Mouse (Mus musculus): ENCODE data around the gene Chmp6. TPM values are rescaled to one million over a fixed set of nuclear protein-coding genes. Genes with fewer than 3 reads are reported as not detected.

The Chmp6 gene
- total and polyA plus RNA-seq, 2 experiments from 2014 or later: 91.1 to 105 TPM

DNA sequence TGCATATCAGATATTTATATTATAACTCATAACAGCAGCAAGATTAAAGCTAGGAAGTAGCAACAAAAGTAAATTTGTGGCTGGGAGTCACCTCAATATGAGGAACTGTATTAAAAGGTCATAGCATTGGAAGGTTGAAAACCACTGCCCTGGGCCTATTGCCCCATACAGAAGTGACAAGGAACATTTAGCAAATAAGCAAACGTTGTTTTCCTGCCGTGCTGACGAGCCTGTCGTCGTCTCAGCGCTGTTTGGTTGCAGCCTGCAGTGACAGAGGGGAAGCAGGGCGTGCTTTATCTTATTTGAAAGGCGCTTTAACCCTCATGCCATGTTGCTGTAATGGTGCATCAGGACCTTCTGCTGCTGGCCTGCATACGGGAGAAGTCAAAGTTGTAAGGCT is 37.6 kb upstream of the Chmp6 start:
- Histone ChIP-seq H3K27ac (ENCODE audit: low read depth, low read length) (no peak overlapping the region), H3K4me2 (ENCODE audit: low read depth) (no peak overlapping the region), H3K9me3 (ENCODE audit: low read length) (no peaks in the 10 kb centered on the region), H3K4me3 (ENCODE audit: low read depth, low read length) (no peak overlapping the region), H3K36me3 (ENCODE audit: insufficient read depth) (peaks cover 65% of the 10 kb centered on the region), H3K9ac (no peak overlapping the region), H3K27me3 (ENCODE audit: insufficient read depth, low read length) (no peaks in the 10 kb centered on the region), H3K4me1 (ENCODE audit: insufficient read depth) (no peaks in the 10 kb centered on the region)
- no peak for TF ChIP-seq CTCF (IDR thresholded peaks at IDR 0.05; ENCODE audit: low read depth)
- ATAC-seq (no peak), DNase-seq (no peak)
- 86% methylated on average over 9 of the region's 9 CpGs for WGBS

DNA sequence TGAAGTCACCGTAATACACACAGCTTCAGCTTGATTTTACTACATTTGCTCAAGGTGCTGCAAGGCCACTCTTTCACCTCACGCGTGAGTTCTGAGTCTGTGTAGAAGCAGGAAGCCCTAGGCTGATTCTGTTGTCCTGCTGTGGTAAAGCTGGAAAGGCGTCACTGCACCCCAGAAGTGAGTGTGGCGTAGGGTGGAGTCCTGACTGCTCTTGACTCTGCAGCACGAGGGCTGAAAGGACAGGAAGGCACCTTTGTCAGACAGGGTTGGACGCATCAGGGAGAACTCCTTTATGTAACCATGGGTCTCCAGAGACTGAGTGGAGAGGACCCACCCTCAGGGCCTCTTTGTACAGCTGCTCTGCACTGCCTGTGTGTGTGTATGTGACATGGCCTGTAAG is 36.1 kb upstream of the Chmp6 start:
- H3K36me3 ChIP-seq (ENCODE audit: insufficient read depth): peaks cover 63% of the 10 kb centered on the region
- no peak overlapping the region for H3K4me3 ChIP-seq (ENCODE audit: low read depth, low read length)
- H3K27ac ChIP-seq (ENCODE audit: low read depth, low read length): no peak overlapping the region
- H3K4me1 ChIP-seq (ENCODE audit: insufficient read depth): no peaks in the 10 kb centered on the region
- H3K4me2 ChIP-seq (ENCODE audit: low read depth): no peak overlapping the region
- ATAC-seq (no peak), DNase-seq (no peak)
- H3K9ac ChIP-seq: no peak overlapping the region
- 95% methylated on average over 7 of the region's 7 CpGs for WGBS
- TF ChIP-seq CTCF (IDR thresholded peaks at IDR 0.05; ENCODE audit: low read depth): no peak
- H3K27me3 ChIP-seq (ENCODE audit: insufficient read depth, low read length): no peaks in the 10 kb centered on the region
- no peaks in the 10 kb centered on the region for H3K9me3 ChIP-seq (ENCODE audit: low read length)

DNA sequence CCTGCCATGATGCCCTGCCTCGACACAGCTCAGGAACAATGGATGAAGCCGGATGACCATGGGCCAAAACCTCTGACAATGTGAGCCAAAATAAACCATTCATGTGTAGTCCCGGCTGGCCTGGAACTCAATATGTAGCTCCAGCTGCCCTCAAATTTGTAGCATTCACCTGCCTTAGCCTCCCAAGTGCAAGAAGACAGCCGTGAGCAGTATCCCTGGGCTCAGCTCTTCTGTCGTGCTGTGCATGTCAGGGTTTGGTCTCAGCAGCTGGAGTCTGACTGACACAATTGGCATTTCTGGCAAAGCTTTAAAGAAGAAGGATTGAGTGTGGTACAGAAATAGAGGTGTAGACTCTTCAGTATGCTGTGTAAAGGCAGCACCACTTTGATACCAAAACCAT is 33.7 kb upstream of the Chmp6 start:
- Histone ChIP-seq H3K4me3 (ENCODE audit: low read depth, low read length) (no peak overlapping the region), H3K27ac (ENCODE audit: low read depth, low read length) (no peak overlapping the region), H3K36me3 (ENCODE audit: insufficient read depth) (peaks cover 48% of the 10 kb centered on the region), H3K27me3 (ENCODE audit: insufficient read depth, low read length) (no peaks in the 10 kb centered on the region), H3K4me1 (ENCODE audit: insufficient read depth) (no peaks in the 10 kb centered on the region), H3K9me3 (ENCODE audit: low read length) (no peaks in the 10 kb centered on the region), H3K9ac (no peak overlapping the region), H3K4me2 (ENCODE audit: low read depth) (no peak overlapping the region)
- DNase-seq (no peak), ATAC-seq (no peak)
- 91% methylated on average over 5 of the region's 5 CpGs for WGBS
- TF ChIP-seq CTCF (IDR thresholded peaks at IDR 0.05; ENCODE audit: low read depth): no peak

DNA sequence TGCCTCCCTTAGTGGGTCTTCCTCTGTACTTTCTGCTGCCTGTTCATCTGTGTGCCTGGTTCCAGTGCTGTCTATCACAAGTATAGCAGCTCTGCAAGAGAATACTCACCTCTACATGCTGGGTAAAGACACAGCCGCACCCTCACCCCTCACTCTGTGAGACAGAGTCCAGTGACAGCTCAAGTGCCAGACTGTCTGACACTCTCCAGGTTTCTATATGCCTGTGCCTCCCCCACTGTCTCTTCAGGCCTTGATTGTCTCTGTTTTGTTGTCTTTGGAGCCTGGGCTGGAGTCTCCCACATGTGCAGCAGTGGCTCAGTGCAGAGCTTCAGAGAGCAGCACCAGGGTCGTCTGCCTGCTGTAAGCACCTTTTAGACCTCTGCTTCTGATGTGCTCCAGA is 29.6 kb upstream of the Chmp6 start:
- no peak for TF ChIP-seq CTCF (IDR thresholded peaks at IDR 0.05; ENCODE audit: low read depth)
- Histone ChIP-seq H3K27ac (ENCODE audit: low read depth, low read length) (no peak overlapping the region), H3K27me3 (ENCODE audit: insufficient read depth, low read length) (no peaks in the 10 kb centered on the region), H3K36me3 (ENCODE audit: insufficient read depth) (peaks cover 57% of the 10 kb centered on the region), H3K4me1 (ENCODE audit: insufficient read depth) (no peaks in the 10 kb centered on the region), H3K4me2 (ENCODE audit: low read depth) (no peak overlapping the region), H3K4me3 (ENCODE audit: low read depth, low read length) (no peak overlapping the region), H3K9ac (no peak overlapping the region), H3K9me3 (ENCODE audit: low read length) (no peaks in the 10 kb centered on the region)
- 78% methylated on average over 2 of the region's 2 CpGs for WGBS
- ATAC-seq (no peak), DNase-seq (no peak)

DNA sequence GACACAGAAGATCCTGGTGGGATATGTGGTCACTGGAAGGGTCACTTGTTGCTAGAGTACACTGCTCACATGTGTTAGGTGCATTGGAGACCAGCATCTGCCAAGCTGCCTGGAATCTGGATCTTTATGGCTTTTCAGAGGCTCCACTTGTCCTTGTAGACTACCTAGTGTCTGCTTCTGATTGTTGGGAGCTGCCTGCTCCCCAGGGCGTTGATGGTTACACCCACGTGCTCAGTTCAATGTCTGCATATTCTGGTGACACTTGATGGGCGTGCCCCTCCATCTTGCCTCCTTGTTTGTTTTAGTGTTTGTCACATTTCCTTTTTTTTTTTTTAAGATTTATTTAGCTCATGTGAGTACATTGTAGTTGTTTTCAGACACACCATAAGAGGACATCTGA is 23.3 kb upstream of the Chmp6 start:
- no peak for TF ChIP-seq CTCF (IDR thresholded peaks at IDR 0.05; ENCODE audit: low read depth)
- 94% methylated on average over 3 of the region's 3 CpGs for WGBS

DNA sequence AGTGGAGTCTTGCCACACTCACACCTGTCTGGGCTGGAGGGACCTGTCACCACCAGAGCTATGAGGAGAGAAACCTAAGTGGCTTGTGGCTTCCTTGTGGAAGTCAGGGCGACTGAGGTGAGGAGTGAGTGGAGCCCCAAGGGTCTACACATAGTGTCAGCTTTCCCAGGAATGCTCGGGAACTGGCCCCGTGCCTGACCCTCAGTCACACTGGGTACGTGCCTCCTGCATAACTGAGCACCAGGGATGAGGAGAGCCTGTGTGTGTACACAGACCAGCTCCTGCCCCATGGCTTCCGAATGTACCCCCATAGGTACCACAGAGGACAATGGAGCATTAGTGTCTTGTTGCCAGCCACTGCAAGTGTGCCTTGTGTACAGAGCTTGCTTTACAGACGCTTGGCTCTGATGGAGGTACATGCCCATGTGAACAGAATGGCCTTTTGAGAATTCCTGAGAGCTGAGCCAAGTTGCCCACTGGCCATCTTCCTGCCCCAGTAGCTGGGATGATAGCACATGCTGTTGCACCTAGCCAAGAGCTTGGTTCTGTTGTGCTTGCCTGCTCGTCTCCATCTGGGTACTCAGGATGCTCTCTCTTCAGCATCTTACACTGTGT is 21.5 kb upstream of the Chmp6 start:
- no peak for ATAC-seq
- no peak for DNase-seq
- TF ChIP-seq CTCF (IDR thresholded peaks at IDR 0.05; ENCODE audit: low read depth): no peak
- Histone ChIP-seq H3K4me3 (ENCODE audit: low read depth, low read length) (no peak overlapping the region), H3K27ac (ENCODE audit: low read depth, low read length) (no peak overlapping the region), H3K9me3 (ENCODE audit: low read length) (no peaks in the 10 kb centered on the region), H3K27me3 (ENCODE audit: insufficient read depth, low read length) (no peaks in the 10 kb centered on the region), H3K36me3 (ENCODE audit: insufficient read depth) (peaks cover 53% of the 10 kb centered on the region), H3K4me1 (ENCODE audit: insufficient read depth) (no peaks in the 10 kb centered on the region), H3K4me2 (ENCODE audit: low read depth) (no peak overlapping the region), H3K9ac (no peak overlapping the region)
- 72% methylated on average over 7 of the region's 7 CpGs for WGBS

More for the DNA sequence above, 23.3 kb upstream of the Chmp6 start:
- Histone ChIP-seq H3K9me3 (ENCODE audit: low read length) (no peaks in the 10 kb centered on the region), H3K36me3 (ENCODE audit: insufficient read depth) (peaks cover 66% of the 10 kb centered on the region), H3K27ac (ENCODE audit: low read depth, low read length) (no peak overlapping the region), H3K4me2 (ENCODE audit: low read depth) (no peak overlapping the region), H3K27me3 (ENCODE audit: insufficient read depth, low read length) (no peaks in the 10 kb centered on the region), H3K4me1 (ENCODE audit: insufficient read depth) (no peaks in the 10 kb centered on the region), H3K4me3 (ENCODE audit: low read depth, low read length) (no peak overlapping the region), H3K9ac (no peak overlapping the region)
- no peak for ATAC-seq
- no peak for DNase-seq

DNA sequence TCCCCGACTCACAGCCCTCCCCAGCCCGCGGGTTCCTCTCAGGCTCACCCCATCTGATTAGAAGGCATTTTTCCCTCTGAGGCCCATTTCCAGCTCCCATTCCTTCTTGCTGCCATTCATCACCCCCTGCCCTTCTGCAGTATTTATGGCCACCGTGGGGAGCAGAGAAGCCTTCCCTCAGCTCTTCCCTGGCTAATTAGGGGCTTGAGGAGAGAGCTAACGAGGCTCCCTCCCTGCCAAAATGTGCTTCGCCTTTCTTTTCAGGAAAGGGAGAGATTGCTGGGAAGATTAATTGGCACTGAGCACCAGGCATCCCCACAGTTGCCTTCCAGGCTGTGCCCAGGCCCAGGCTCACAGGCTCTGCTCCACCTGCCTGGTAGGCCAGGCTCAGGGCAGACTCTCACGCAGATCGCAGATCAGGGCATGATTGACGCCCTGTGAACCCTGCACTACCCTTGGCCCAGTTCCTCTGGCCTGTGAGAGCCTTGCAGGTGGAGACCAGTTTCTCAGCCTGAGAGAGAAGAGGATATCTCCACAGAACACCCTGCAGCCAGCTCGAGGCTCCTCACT is 19.5 kb upstream of the Chmp6 start:
- ATAC-seq: peak; percentile 47
- TF ChIP-seq CTCF (IDR thresholded peaks at IDR 0.05; ENCODE audit: low read depth): no peak
- 16% methylated on average over 10 of the region's 10 CpGs for WGBS
- Histone ChIP-seq H3K4me3 (ENCODE audit: low read depth, low read length) (no peak overlapping the region), H3K27ac (ENCODE audit: low read depth, low read length) (peak overlapping the region; percentile 31), H3K36me3 (ENCODE audit: insufficient read depth) (peaks cover 52% of the 10 kb centered on the region), H3K4me2 (ENCODE audit: low read depth) (no peak overlapping the region), H3K4me1 (ENCODE audit: insufficient read depth) (no peaks in the 10 kb centered on the region), H3K9me3 (ENCODE audit: low read length) (no peaks in the 10 kb centered on the region), H3K9ac (peak overlapping the region; percentile 35; the same call in 1 of the 2 replicates), H3K27me3 (ENCODE audit: insufficient read depth, low read length) (no peaks in the 10 kb centered on the region)
- DNase-seq: peak; percentile 49
